Mouse (Mus musculus) hindbrain, postnatal 0 days (tissue): ENCODE data around the gene Irx3. TPM values are rescaled to one million over a fixed set of nuclear protein-coding genes. Genes with fewer than 3 reads are reported as not detected.

Experiments
- ATAC-seq: fragments of 200-750 bp; cut with Nextera tagmentation; 2 replicates; pipeline ENCODE4 v1.8.0; 2017; ENCODE audit warnings: mild to moderate bottlenecking, moderate TSS enrichment, moderate library complexity
- DNase-seq: peaks from one replicate; pipeline ENCODE4 v3.0.0-alpha.2; 2015; ENCODE audit warnings: low spot score
- H3K27ac ChIP-seq: fragments of 300-500 bp; sonication (generic); 2 replicates; pipeline ENCODE4 v1.5.1; 2014; ENCODE audit warnings: mild to moderate bottlenecking
- H3K27me3 ChIP-seq: fragments of 300-500 bp; sonication (generic); 2 replicates; pipeline ENCODE4 v1.6.1; 2014; ENCODE audit warnings: low read length, mixed read lengths; ENCODE audit not compliant: insufficient read depth
- H3K36me3 ChIP-seq: fragments of 300-500 bp; sonication (generic); 2 replicates; pipeline ENCODE4 v1.6.1; 2014; ENCODE audit warnings: low read length, mixed read lengths; ENCODE audit not compliant: insufficient read depth
- H3K4me1 ChIP-seq: fragments of 300-500 bp; sonication (generic); 2 replicates; pipeline ENCODE4 v1.6.1; 2014; ENCODE audit warnings: antibody characterized with exemption, low read length, mixed read lengths; ENCODE audit not compliant: insufficient read depth
- H3K4me2 ChIP-seq: fragments of 300-500 bp; sonication (generic); 2 replicates; pipeline ENCODE4 v1.6.1; 2014; ENCODE audit warnings: low read depth, mild to moderate bottlenecking, low read length, moderate library complexity, mixed read lengths
- H3K4me3 ChIP-seq: fragments of 300-500 bp; sonication (generic); 2 replicates; pipeline ENCODE4 v1.5.1; 2014; ENCODE audit warnings: low read length
- H3K9ac ChIP-seq: fragments of 300-500 bp; sonication (generic); replicated peaks from 2 replicates; pipeline ENCODE4 v1.6.1; 2014; ENCODE audit warnings: mild to moderate bottlenecking, low read length, moderate library complexity, mixed read lengths
- H3K9me3 ChIP-seq: fragments of 300-500 bp; sonication (generic); 2 replicates; pipeline ENCODE4 v1.6.1; 2016; ENCODE audit warnings: low read length, mixed read lengths
- CTCF ChIP-seq: IDR thresholded peaks from 2 replicates; pipeline ENCODE4 v1.5.1; 2016; ENCODE audit warnings: antibody characterized with exemption, control low read depth, low read depth
- WGBS: fragments of 180-500 bp; shearing (Covaris S2); extraction: QIAGEN DNeasy Blood & Tissue Kit; methylation state at CpG from one replicate; pipeline ENCODE4 v1.1.7; 2014; 5-methylcytosine and 5-hydroxymethylcytosine counted together
- polyA plus RNA-seq: library from polyadenylated mRNA; unstranded; fragments of >200 nt; fragmentation: Nextera tagmentation; extraction: Ambion mirVana; gene quantifications from 2 replicates; pipeline ENCODE4 v1.2.1, GENCODE M21; 2015
- total RNA-seq: library from RNA; depleted of rRNA; stranded (reverse); fragments of >200 nt; gene quantifications from 2 replicates; pipeline ENCODE4 v1.2.3, GENCODE M21; 2014

The Irx3 gene
- total and polyA plus RNA-seq, 2 experiments from 2014 or later: 11.7 to 17.1 TPM

- WGBS: 50% methylated on average over 14 of the region's 14 CpGs
- H3K36me3 ChIP-seq: no peaks in the 10 kb centered on the region
- H3K27ac ChIP-seq: no peak overlapping the region
- no peak overlapping the region for H3K4me3 ChIP-seq
- no peaks in the 10 kb centered on the region for H3K4me1 ChIP-seq
- no peak overlapping the region for H3K4me2 ChIP-seq
- no peaks in the 10 kb centered on the region for H3K27me3 ChIP-seq
- no peaks in the 10 kb centered on the region for H3K9me3 ChIP-seq
- H3K9ac ChIP-seq: no peak overlapping the region
- peak; percentile 39 for DNase-seq
- ATAC-seq: no peak
- no peak for TF ChIP-seq CTCF
These were observed 25.8 kb upstream of the Irx3 start for GRCm38 (mm10) chr8:91827661-91828060.

GRCm38 (mm10) chr8:91827192-91827591 is 25.3 kb upstream of the Irx3 start:
- Histone ChIP-seq H3K4me2 (no peak overlapping the region), H3K9me3 (no peaks in the 10 kb centered on the region), H3K4me1 (no peaks in the 10 kb centered on the region), H3K9ac (no peak overlapping the region), H3K27me3 (no peaks in the 10 kb centered on the region), H3K36me3 (no peaks in the 10 kb centered on the region), H3K27ac (no peak overlapping the region), H3K4me3 (no peak overlapping the region)
- DNase-seq: no peak
- no peak for ATAC-seq
- 72% methylated on average over 9 of the region's 9 CpGs for WGBS
- TF ChIP-seq CTCF: no peak

DNA sequence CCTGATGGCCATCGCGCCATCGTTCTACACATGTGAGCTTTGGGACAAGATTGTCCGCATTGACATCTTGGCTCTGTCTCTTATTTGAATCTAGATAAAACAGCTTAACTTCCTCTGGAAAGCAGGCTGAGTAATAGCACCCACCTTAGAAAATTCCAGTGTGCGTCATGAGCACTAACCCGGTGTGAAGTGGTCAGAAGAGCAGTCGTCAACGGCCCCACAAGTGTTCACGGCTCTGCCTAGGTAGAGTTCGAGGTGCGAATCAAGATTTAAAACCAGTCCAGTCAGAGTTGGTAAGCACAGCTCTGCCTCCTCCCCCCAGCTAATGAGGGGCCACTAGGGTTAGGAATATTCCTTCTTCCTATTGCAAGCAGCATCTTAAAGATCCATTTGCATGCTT is 21.5 kb upstream of the Irx3 start:
- ATAC-seq: no peak
- TF ChIP-seq CTCF: no peak
- no peak for DNase-seq
- no peaks in the 10 kb centered on the region for H3K9me3 ChIP-seq
- H3K36me3 ChIP-seq: no peaks in the 10 kb centered on the region
- no peak overlapping the region for H3K9ac ChIP-seq
- H3K4me1 ChIP-seq: no peaks in the 10 kb centered on the region
- WGBS: 94% methylated on average over 11 of the region's 11 CpGs
- no peak overlapping the region for H3K4me3 ChIP-seq
- H3K4me2 ChIP-seq: no peak overlapping the region
- H3K27ac ChIP-seq: no peak overlapping the region
- H3K27me3 ChIP-seq: 0 out of 2 replicates have a peak, but pooled peaks cover 5% of the 10 kb centered on the region

GRCm38 (mm10) chr8:91822746-91823145 is 20.9 kb upstream of the Irx3 start:
- H3K9me3 ChIP-seq: no peaks in the 10 kb centered on the region
- WGBS: 74% methylated on average over 4 of the region's 4 CpGs
- no peak overlapping the region for H3K27ac ChIP-seq
- no peak overlapping the region for H3K4me3 ChIP-seq
- DNase-seq: no peak
- TF ChIP-seq CTCF: no peak
- ATAC-seq: no peak
- H3K4me2 ChIP-seq: no peak overlapping the region
- no peaks in the 10 kb centered on the region for H3K4me1 ChIP-seq
- H3K27me3 ChIP-seq: peaks cover 5% of the 10 kb centered on the region; the same call in 1 of the 2 replicates
- no peak overlapping the region for H3K9ac ChIP-seq
- no peaks in the 10 kb centered on the region for H3K36me3 ChIP-seq

DNA sequence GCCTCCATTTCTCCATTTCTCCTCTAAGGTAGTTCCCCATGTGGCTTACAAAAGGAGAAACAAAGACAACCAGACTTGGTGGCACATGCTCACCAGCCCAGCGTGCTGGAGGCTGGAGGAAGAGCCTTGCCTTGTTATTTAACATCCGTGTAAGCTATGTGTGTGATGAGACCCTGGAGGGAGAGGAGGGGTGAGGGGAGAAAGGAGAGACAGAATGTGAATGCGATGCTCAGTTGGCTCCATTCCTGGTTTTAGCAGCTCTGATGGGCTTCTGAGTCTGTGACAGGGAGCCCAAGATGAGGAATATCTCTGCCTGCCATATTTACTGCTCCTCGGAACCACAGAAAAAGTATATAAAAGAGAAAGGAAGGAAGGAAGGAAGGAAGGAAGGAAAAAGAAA is 20.1 kb upstream of the Irx3 start:
- H3K9me3 ChIP-seq: no peaks in the 10 kb centered on the region
- 25% methylated on average over 4 of the region's 4 CpGs for WGBS
- H3K36me3 ChIP-seq: no peaks in the 10 kb centered on the region
- no peak overlapping the region for H3K4me2 ChIP-seq
- no peak for TF ChIP-seq CTCF
- no peaks in the 10 kb centered on the region for H3K4me1 ChIP-seq
- H3K27ac ChIP-seq: no peak overlapping the region
- no peak overlapping the region for H3K4me3 ChIP-seq
- DNase-seq (no peak), ATAC-seq (no peak)
- no peak overlapping the region for H3K9ac ChIP-seq
- H3K27me3 ChIP-seq: peaks cover 5% of the 10 kb centered on the region; the same call in 1 of the 2 replicates

GRCm38 (mm10) chr8:91819778-91820177 is 17.9 kb upstream of the Irx3 start:
- Histone ChIP-seq H3K9ac (no peak overlapping the region), H3K9me3 (no peaks in the 10 kb centered on the region), H3K4me2 (no peak overlapping the region), H3K36me3 (no peaks in the 10 kb centered on the region), H3K4me1 (no peaks in the 10 kb centered on the region), H3K27me3 (peaks cover 5% of the 10 kb centered on the region; the same call in 1 of the 2 replicates), H3K4me3 (no peak overlapping the region), H3K27ac (no peak overlapping the region)
- 90% methylated on average over 4 of the region's 4 CpGs for WGBS
- no peak for TF ChIP-seq CTCF
- DNase-seq (no peak), ATAC-seq (no peak)

- TF ChIP-seq CTCF: no peak
- no peaks in the 10 kb centered on the region for H3K4me1 ChIP-seq
- H3K27me3 ChIP-seq: peaks cover 5% of the 10 kb centered on the region; the same call in 1 of the 2 replicates
- H3K9me3 ChIP-seq: no peaks in the 10 kb centered on the region
- H3K9ac ChIP-seq: no peak overlapping the region
- ATAC-seq (no peak), DNase-seq (no peak)
- WGBS: 26% methylated on average over 3 of the region's 3 CpGs
- no peak overlapping the region for H3K4me3 ChIP-seq
- H3K27ac ChIP-seq: no peak overlapping the region
- H3K36me3 ChIP-seq: no peaks in the 10 kb centered on the region
- no peak overlapping the region for H3K4me2 ChIP-seq
These were observed 16.9 kb upstream of the Irx3 start for GRCm38 (mm10) chr8:91818784-91819183.
